Mouse (Mus musculus): ENCODE results near the gene Gpr4.

The Gpr4 gene

DNA sequence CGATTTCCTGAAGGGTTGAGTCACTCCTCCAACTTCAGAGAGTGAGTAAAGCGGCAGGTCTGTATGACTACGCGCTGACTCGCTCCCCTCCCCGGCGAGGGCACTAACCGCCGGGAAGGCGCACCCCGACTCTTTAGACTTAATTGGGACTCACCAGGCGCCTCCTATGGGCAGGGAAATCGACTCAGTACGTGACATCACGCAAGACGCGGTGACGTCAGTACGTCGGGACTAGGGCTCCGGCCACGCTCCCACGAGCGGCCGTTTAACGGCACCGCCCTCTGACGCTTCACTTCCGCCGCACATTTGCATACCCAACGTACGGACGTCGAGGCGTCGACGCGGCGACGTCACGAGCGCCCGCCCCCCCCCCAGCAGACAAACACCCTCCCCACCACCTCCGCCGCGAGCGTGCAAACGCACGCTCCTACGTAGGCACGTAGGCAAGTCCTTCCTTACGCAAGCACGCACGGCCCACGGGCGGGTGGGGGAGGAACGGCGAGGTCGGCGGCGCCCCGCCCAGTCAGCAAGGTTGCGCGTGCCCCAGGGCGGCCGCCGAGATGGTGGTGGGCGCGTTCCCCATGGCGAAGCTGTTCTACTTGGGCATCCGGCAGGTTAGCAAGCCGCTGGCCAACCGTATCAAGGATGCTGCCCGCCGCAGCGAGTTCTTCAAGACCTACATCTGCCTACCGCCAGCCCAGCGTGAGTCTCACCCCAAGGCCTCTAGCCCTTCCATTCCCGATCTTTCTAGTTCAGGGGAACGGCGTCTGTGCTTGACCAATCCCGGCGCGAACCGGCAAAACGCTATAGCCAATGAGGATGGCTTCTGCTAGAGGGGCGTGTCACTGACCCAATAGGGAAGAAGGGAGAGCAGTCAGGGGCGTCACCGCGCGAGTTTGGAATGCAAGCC, 15.8 kb downstream of the Gpr4 start, which contains the start of gene Opa3:
Opa3 (plus strand) TSS at position 452 of the 910 bp plus-strand sequence.
- peak; percentile 100 for DNase-seq (ENCODE audit: low read depth, low spot score)

DNA sequence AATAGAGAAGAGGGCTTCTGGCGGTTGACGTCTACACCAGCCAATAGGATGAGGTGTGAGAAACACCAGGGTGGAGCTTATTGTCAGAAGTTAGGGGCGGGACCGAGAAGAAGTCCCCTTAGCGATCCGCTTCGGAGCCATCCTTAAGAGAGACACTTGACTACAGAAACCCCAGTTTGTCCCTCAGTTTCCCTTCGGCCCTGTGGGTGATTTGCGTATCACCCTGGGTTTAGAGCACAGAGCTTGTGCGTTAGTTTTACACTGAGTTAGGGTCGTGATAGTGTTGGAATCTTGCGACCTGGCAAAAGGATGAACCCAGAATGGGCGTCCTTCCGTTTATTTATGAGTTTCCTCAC, 16.4 kb downstream of the Gpr4 start:
- DNase-seq (ENCODE audit: low read depth, low spot score) = no peak

DNA sequence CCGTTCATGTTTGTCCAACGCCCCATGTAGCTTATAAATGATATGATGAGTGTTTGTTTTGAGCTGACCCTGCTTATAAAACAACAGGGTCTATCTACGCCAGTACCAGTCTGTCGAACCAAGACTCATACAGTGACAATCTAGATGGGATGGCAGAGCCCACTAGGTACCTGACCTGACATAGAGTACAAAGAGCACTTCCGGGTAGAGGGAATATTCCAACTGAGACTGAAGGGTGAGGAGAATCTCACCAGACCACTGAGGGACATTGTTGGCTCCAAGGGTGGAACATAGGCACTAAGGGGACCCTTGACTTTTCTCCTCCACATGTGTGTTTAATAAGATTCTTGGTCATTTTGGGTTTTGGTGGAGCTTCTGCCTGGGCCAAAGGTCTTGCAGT, 17.1 kb downstream of the Gpr4 start:
- peak; percentile 24 for DNase-seq (ENCODE audit: low read depth, low spot score)

DNA sequence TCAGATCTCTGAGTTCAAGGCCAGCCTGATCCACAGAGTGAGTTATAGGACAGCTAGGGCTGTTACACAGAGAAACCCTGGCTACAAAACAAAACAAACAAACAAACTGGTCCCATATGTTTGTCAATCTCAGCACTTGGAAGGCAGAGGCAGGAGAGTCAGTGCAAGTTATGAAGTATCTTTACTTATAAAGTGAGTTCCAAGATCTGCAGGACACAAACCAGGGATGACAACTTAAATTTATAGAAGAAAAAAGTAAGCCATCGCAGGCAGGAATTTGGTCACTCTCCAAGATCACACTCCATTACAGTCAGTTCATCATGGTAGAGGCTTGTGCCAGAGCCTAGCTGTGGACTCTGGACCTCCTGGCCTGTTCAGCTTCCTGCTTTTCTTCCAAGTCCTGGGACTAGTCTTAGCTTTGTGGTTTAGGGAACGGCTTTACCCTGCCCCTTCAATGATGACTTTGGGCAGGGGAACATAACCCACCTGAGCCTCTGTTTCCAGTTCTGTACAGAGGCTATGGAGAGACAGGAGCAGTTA, 17.8 kb downstream of the Gpr4 start:
- DNase-seq (ENCODE audit: low read depth, low spot score) = no peak

DNA sequence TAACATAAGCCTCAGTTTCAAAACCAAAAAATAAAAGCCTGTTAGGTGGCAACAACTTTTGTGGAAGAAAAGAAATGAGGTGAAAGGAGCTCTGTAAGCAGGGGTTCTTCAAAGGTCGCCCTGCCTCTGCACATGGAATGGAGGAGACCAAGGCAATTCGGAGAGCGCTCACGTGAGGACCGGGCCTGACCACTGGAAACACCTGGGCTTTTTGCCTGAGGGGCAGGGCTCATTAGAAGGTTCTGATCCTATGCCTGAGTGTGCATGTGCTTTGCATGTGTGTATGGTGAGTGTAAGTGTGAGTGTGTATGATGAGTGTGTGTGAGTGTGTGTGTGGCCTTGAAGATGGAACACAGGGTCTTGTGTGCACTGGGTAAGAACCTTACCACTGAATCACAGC, 18.6 kb downstream of the Gpr4 start:
- DNase-seq (ENCODE audit: low read depth, low spot score) = no peak

DNA sequence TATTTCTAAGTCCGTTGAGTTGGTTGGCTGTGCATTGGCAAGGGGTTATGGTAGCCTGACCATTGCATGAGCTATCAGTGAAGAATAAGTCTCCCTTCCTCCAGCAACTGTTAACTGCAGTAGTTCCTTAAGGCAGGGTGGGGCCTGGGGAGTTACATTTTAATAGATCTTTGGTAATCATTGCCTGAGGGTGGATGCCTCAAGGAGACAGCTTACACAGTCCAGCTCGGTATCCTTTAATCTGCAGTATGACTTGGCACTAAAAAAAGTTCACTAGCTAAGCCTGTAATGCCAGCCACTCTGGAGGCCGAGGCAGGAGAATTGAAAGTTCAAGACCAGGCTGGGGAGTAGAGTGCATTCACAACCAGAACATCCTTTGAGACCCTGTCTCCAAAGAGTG, 19.5 kb downstream of the Gpr4 start:
- no peak for DNase-seq (ENCODE audit: low read depth, low spot score)

DNA sequence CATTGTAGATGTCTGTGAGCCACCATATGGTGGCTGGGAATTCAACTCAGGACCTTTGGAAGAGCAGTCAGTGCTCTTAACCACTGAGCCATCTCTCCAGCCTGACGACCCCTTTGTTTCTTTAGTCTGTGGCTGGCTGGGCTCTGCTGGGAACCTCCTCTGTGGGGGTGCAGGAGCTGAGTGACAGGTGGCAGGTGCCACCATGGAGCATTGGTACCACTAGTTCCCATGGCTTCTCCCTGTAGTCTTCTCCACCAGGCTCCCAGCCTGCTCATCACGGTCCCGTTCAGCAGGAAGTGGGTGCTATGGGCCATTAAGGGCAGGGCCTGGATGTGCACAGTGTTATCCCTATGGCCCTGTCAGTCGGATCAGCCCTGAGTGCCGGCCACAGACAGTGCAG, 22.3 kb downstream of the Gpr4 start:
- no peak for DNase-seq (ENCODE audit: low read depth, low spot score)

DNA sequence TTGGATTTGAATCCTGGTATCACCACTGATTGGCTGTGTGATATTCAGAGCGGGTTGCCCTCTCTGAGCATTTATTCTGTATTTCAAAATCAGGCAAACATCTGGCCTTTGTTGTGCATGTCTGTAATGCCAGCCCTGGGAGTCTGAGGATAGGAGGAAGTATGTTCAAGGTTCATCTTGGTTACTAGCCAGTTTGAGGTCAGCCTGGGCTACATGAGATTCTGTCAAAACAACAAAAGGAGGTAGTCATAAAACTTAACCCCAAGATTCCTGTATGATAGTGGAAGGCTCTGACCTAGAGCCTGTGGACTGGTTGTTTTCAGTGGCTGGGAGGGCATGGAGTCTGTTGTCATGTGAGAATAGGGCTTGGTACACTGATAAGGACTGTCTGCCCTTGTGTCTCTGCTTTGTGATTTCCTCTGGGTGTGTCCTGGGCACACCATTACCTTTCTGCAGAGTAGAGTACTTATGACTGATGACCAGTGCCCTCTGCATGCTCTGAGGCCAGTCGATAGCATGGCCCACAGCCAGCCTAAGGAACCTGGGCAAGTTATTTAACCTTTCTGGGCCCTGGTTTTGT, 22.8 kb downstream of the Gpr4 start:
- peak; percentile 17 for DNase-seq (ENCODE audit: low read depth, low spot score)

DNA sequence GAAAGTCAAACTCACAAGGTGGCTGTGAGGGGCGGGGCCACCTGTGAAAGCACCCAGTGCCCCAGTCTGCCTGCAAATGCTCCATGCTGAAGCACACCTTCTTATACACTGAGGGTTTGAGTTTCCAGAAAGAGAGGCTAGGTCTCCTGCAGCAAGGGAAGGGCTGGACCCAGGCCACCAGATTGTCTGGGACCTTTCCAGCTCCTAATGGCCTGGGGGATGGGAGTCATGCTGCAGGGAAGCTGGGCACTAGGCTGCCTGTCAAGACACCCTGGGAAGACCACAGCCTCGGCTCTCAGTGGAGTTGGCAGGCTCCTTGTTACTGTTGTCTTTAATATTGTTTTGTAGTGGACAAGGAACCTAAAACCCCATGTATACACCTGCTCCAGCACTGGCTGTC, 24.1 kb downstream of the Gpr4 start:
- no peak for DNase-seq (ENCODE audit: low read depth, low spot score)

DNA sequence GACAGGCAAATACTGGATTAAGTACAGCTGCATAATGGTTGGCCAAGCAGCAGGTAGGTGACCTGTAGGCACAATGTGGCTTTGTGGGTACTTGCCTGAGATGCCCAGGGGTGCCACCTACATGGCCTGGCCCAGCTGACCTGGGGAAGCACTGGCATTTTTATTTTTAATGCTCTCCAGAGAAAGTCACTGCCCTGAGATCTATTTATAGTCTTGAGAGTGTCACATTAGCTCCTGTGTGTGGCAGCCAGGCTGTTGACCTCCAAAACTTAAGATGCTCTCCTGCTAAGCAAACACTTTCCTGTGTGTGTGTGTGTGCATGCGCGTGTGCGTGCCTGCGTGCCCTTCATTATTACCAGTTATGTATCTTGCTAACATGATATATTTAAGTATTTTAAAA, 26.0 kb downstream of the Gpr4 start:
- DNase-seq (ENCODE audit: low read depth, low spot score) = no peak

DNA sequence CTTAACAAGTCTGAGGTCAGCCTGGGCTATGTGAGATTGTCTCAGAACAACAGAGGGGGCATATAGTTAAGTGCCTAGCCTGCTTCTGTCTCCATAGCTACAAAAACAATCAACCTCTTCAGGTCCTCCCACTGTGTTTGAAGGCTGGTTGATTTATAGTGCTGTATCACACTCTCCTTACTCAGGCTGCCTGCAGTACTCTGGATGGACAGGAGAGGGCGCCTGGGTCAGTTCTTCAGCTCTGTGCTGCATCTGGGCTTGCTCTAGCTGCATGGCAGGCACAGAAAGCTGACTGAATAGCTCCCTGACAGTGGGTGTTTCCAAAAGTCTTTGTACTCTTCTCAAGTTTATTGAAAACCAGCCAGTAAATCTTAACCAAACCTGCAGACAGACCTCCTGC, 27.1 kb downstream of the Gpr4 start:
- DNase-seq (ENCODE audit: low read depth, low spot score) = peak; percentile 87

DNA sequence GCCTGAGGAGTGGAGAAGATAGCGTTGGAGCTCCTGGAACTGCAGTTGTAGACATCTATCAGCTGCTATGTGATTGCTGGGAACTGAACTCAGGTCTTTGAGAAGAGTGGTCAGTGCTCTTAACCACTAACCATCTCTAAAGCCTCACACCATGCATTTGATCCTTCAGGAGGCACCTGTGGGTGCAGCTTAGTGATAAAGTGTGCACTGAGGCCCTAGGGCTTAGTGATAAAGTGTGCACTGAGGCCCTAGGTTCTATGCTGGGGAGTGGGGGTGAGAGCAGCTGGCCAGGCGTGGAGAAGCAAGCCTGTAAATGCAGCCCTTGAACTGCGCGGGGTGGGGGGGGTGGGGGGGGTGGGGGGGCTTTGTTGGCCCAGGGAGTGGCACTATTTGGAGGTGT, 27.6 kb downstream of the Gpr4 start:
- no peak for DNase-seq (ENCODE audit: low read depth, low spot score)

DNA sequence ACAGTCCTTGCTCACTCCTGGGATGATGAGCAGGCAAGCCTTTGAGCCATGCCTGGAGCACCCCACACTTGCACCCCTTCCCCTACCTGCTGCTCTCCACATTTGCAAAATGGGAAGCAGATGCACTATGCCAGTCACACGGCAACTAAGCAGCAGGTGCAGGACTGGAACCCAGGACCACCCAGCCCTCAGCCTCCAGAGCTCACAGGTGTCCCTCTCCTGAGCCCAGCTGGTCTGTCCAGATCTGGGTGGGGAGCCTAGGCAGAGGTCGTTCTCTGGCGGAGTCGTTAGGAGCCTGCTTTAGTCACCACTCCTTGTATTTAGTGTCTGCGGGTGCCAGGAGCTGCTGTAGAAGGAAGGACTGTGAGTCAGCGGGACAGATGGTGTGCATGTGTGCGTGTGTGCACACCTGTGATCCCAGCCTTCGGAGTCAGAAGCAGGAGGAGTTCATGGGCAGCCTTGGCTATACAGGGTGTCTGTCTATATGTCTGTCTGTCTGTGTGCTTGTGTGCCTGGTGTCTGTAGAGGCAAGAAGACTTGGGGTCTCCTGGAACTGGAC, 28.6 kb downstream of the Gpr4 start:
- no peak for DNase-seq (ENCODE audit: low read depth, low spot score)

DNA sequence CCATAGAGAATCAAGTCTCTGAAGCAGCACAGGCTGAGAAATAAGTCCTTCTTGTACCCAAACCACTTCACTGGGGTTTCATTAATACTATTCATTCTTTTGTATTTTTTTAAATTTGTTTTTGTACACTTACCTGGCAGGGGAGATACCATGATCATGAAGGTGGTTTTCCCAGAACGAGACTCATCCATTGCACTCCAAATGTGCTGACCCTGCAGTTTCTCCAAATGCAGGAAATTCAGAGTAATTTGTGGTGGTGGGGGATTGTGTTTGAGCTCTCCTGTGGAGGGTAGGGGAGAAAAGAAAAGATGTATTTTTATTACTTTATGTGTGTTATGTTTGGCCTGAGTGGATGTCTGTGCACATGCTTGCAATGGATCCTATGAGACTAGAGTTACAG, 29.7 kb downstream of the Gpr4 start:
- DNase-seq (ENCODE audit: low read depth, low spot score) = no peak

DNA sequence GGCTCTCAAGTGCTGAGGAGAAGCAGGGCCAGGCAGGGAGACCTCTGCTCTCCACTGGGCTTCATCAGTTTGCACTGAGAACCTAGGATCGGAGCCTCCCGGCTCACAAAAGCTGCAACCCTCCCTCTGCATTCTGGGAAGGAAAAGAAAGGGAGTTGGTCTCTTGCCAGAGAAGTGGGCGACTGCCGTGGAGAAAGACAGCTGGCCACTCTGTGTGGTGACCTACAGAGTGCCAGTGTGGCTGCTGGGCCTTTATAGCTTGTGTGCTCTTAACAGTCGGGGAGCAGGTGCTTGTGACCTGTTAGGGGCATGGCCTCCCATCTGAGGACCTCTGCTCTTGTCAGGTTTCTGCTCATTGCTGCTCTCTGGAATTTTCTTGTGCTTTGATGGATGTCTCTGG, 31.5 kb downstream of the Gpr4 start:
- no peak for DNase-seq (ENCODE audit: low read depth, low spot score)

DNA sequence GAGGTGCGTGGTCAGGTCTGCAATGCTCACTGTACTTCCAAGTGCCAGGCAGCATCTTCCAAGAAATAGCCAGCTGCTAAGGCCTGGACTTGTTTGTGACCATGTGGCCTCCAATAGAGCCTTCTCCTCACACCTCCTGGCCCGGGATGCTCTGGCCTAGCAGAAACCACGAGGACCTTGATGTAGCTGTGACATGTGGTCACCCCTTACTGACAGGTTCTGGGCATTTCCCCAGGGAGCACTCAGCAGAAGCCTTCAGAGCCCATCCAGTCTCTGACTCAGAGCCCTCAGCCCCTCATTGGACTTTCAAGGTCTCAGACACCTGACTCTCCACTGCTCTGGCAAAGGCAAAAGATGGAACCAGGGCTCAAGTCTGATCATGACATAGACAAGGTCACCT, 32.7 kb downstream of the Gpr4 start:
- DNase-seq (ENCODE audit: low read depth, low spot score) = no peak

DNA sequence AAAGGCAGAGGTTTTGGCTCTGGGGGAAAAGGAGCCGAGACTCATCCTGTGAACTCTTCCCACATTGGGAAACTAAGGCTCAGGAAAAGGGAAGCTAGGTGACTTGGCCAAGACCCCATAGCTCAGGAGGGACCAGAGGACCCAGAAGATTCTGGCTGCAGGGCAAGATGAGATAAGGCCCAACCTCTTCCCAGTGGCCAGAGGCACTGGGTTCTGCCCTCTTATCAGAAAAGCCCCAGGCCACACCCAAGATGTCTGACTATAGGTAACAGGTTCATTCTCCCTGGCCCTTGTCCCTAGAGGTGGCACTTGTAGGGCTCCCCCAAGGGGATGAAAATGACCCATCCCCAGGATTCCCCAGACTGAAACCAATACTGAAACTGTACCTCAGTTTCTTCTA, 34.5 kb downstream of the Gpr4 start:
- no peak for DNase-seq (ENCODE audit: low read depth, low spot score)

DNA sequence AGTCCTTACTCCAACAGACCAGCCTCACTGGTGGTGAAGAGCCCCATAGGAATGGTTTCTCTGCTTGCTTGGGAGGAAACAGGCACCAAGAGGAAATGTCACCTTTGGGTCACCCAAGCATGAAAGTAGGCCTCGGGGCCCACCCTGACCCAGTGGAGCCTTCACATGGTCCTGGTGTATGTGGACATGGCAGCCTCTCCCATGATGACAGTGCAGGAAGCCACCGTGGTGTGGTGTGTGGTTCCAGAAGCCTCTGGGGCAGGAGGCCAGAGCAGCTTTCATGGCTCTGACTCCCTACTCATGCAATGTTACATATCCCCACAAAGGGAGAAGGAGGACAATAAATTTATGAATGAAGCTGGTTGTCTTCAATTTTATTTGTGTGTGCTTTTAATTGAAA, 35.2 kb downstream of the Gpr4 start:
- no peak for DNase-seq (ENCODE audit: low read depth, low spot score)

DNA sequence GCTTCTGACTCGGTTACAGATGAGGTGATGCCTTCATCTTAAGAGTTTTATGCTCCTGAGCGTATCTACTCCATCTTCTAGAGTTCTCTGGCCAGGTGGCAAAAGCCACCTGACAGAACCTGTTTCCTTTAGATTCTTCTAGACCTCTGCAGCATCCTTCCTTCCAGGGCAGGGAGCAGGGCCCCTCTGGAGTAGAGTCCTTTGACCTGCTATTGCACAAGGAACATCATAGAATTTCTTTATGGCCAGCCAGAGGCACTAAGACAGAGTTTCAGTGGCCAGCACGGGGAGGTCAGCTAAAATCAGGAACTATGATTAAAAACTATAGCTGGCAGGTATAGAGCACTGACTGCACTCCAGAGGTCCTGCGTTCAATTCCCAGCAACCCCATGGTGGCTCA, 39.7 kb downstream of the Gpr4 start:
- no peak for DNase-seq (ENCODE audit: low read depth, low spot score)

DNA sequence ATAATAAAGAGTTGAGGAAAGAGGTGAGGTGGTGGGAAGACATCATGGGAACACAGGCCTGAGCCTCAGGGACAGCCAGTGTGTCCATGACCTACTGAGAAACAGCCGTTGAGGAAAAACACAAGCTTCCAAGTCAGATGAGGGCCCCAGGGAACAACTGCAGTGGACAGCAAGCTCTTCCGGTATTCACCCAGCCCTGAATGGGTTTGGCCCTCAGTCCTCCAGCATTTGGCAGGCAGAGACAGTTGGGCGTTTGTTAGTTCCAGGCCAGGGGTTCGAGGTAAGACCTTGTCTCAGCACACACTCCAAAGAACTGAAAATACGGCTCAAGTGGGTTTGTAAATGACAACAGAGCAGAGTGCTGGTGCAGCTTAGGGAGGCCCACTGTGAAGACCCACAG, 41.1 kb downstream of the Gpr4 start:
- DNase-seq (ENCODE audit: low read depth, low spot score) = no peak

DNA sequence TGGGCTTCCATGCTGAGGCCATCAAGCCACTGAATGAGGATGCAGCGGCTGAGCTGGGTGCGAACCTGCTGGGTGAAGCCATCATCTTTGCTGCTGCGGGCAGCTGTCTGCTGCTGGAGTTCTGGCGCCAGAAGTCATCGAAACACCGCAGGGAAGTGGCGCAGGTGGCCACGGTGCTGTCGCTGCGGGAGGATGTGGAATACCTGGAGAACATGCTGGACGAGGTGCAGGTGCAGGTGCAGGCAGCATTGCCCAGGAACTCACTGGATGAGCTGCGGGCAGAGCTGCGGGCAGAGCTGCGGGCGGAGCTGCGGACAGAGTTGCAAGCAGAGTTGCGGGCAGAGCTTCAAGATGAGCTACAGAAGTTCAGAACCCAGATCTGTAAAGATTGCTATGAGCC, 43.1 kb downstream of the Gpr4 start:
- no peak for DNase-seq (ENCODE audit: low read depth, low spot score)

DNA sequence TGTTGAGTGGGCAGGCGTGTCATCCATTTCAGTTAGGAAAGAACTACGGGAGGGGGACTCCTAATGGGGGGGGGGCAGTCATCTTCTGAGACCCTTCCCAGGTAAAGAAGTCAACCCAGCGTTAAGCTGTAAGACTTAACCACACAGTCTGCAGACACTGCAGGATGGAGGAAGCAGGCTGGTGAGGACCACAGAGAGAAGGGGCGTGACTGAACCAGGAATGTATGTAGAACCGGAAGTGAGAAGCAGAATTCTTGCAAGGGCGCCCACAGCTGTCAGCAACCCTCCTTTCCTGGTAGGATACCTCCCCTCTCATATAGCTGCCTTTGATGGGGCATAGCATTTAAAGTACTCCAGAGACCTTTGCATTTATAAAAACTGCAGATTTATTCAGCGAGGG, 44.2 kb downstream of the Gpr4 start:
- DNase-seq (ENCODE audit: low read depth, low spot score) = peak; percentile 52

Measured in CD4-positive helper T cell, adult 2 months (primary cell).